Mouse (Mus musculus): ENCODE measurements around the gene Asb1.

Asb1 gene

DNA sequence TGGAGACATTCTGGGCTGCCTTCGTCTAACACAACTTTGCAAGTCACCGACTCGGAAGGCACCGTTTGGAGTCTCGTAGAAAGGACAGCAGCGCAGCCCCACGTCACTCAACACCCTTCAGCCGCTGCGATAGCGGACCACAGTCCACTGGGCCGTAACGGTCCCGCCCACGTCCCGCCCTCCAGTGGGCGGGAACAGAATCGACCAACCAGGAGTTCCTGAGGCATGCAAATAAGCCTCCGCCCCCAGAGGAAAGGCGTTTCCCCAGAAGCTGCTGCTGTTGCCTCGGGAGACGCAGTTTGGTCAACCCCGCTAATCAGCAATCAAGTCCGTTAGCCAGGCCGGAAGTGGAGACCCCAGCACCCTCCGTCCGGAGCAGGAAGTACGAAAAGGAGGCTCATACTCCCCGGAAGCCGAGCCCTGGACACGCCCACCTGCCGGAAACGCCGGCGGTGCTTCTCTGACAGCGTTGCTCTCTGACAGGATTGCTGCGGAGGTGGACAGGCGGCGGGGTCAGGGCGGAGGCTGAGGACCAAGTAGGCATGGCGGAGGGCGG lies at the start of gene Asb1:
Asb1 (plus strand) TSS at position 274 of the 556 bp plus-strand sequence.
- DNase-seq (ENCODE audit: low read depth, low spot score) = peak; percentile 100

DNA sequence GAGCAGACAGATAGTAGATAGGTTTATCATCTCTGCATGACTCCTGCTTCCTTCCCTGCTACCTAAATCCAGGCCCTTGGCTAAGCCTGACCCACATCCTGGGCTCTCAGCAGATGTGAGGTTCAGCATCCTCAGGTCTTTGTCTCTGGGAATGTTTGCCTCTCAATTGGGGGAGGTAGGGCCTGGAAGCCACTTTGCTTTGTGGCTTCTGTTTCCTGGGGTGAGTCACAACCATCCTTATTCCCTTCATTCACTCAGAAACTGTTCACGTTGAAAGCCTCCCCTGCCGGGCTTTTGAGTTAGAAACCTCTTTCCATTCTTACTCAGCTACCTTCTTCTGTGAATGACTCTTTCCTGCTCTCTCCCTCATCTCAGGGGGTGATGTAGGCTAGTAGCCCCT lies 47.6 kb upstream of the Asb1 start:
- no peak for DNase-seq (ENCODE audit: low read depth, low spot score)

DNA sequence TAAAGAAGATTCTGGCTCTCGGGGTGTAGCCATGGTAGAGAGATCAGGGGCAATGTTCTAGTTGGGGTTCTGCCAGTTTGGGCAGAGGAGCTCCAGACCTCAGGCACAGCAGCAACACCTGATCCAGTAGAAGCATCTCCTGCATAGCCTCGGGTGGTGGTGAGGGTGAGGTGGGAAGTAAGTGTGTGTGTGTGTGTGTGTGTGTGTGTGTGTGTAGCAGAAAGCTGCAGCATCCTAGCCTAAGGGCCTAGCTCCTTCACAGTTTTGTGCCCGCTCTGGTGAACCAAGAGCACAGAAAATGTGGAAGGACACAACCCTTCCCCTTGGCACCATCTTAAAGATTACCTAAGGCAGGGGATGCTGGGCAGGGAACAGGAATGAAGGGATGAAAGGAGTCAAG lies 46.4 kb upstream of the Asb1 start:
- DNase-seq (ENCODE audit: low read depth, low spot score) = no peak

DNA sequence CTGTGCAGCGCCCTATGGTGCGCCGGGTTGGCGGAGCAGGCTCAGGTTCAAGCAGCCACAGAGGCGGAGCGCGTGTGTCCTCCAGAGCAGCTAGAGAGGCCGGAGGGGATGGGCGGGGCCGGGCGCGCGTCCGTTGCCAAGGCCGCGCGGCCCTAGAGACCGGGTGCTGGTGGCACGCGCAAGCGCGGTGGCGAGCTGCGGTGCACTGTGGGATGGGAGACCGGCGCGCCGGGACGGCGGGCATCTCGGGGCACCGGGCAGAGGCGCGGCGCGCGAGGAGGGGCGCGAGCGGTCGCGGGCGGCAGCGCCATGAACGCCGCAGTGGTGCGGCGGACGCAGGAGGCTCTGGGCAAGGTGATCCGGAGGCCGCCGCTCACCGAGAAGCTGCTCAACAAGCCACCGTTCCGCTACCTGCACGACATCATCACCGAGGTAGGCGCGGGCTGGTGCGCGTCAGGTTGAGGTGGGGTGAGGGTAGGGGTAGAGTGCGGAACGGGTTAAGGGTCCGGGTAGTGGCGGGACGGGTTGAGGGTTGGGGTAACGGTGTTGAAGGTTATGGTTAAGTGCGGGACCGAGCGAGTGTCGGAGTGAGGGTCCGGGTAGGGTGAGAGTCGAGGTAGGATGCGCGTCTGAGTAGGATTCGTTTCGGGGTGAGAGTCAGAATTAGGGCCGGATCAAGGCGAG lies 45.7 kb upstream of the Asb1 start, which contains the start of gene Traf3ip1:
Traf3ip1 (plus strand) TSS at position 191 of the 684 bp plus-strand sequence.
- peak; percentile 94 for DNase-seq (ENCODE audit: low read depth, low spot score)

DNA sequence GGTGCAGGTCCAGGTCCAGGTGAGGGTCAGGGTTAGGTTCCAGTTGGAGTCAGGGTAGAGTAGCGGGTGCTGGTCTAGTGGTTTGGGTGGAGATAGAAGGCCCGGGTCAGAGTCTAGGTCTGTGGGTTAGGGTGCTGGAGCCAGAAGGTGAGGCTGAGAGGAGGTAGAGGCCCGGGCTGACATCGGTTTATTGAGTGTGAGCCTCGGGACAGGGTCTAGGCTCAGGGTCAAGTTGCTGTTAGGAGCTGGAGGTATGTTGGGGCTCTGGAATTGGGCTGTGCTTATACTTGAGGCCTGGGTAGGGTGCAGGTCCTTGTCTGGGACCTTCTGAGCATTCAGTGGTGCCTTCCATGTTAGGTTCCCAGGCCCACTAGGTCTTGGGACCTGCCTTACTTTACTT lies 45.0 kb upstream of the Asb1 start:
- peak; percentile 7 for DNase-seq (ENCODE audit: low read depth, low spot score)

DNA sequence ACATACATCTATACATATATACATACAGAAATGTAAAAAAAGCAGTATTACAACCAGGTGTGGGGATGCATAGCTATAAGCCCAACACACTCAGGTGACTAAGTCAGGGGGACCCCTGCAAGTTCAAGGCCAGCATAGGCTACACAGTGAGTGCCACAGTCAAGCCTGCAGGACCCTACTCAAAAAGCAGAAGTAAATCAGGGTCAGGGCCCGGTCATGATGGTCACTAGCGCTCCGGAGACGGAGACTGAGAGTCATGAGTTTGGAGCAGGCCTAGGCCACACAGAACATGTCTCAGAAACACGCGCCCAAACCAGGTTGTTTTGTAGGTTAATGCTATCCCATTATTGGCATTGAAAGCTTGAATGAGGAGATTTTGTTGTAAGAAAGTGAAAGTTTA lies 41.8 kb upstream of the Asb1 start:
- DNase-seq (ENCODE audit: low read depth, low spot score) = peak; percentile 16

DNA sequence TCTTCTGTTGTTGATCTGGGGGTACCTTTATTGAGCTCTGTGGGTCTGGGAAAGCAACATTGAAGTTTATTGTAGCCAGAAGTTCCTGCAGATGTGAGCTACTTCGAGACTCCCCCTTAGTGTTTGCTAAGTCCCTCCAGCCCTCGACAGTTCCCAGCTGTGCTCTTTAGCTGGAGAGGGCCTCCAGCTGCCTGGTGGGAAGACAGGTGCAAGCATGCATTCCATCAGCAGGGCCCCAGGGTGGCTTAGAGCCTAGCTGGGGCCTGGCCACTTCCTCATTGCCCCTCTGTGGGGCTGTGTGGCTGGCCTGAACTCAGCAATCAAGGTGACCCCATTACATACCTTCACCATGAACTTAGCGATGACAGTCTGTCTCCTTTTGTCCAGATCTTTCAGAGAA lies 35.7 kb upstream of the Asb1 start:
- no peak for DNase-seq (ENCODE audit: low read depth, low spot score)

DNA sequence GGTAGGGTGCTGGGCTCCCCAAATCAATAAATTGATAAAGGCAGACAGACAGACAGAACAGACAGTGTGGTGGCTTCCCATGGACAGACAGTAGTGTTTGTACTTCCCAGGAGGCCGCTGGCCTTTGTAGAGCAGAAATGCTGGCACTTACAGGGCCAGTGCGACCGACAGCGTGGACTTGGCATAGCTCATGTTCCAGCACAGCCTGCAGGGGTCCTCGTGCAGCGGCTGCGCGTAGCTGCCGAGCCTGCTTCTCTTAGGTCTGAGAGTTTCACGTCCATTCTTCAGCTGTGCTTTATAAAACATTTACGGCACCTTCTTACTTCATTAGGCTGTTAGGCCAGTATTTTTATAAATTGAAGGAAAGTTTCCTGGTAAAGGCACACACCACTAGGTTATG lies 25.4 kb upstream of the Asb1 start:
- no peak for DNase-seq (ENCODE audit: low read depth, low spot score)

DNA sequence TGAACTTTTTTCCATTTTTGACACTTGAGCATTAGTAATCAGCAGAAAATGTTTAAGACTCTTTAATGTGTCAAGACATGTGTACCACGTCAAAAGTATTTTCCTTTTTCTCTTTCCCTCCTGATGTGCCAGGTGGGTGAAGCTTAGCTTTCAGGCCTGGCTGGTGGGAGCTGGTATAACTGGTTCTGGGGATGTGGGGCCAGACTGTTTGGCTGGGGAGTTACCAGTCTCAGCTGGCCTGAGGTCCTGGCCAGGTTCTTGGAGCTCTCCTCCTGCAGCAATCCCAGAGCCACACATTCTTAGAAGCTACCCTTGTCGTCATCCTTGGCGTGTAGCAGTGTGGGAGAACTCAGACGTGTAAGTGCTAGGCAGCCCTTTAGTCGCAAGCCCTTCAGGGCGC lies 24.7 kb upstream of the Asb1 start:
- DNase-seq (ENCODE audit: low read depth, low spot score) = no peak

DNA sequence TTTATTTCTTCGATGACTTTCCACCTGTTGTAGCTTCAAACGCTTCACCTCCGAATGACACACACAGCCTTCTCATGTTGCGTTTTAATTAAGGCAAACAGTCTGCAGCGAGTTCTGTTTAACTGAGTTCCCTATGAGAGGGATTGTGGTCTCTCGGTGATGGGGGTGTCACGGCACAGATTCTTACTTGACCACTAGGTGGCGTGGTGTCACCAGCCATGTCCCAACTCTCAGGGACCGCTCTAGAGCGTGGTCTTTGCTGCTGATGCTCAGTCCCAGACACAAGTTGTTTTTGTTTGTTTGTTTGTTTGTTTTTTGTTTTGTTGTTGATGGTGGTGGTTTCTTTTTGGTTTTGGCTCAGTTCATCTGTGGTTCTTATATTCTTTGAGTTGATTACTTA lies 16.6 kb upstream of the Asb1 start:
- DNase-seq (ENCODE audit: low read depth, low spot score) = peak; percentile 76

DNA sequence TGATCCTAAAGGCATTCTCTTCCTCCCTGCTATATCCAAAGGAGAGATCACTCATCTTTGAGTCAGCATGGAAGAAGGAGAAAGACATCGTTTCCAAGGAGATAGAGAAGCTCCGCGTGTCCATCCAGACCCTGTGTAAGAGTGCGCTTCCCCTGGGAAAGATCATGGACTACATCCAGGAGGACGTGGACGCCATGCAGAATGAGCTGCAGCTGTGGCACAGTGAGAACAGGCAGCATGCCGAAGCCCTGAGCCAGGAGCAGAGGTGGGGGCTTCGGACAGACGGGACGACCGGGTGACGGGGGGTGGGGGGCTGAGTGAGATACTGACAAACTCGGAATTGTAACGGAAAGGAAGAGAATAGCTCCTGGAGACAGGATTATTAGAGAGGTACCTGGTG lies 14.5 kb upstream of the Asb1 start:
- DNase-seq (ENCODE audit: low read depth, low spot score) = no peak

DNA sequence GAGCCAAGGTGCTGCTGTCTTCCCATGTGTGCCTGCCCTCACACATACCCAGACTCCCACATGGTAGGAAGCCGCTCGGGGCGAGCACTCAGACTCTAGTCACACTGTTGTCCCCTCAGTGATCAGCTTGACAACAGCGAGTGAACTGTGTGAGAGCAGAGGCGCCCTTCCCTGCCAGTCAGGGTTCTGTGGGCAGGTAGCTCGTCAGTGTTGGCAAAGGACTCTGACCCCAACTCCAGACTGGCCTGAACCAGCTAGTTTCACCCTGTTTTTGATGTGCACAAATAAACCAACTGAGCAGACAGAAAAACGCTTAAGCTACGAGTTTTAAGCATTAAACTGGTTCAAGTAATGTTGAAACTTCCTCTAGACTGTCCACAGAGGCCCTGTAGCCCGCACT lies 10.2 kb upstream of the Asb1 start:
- DNase-seq (ENCODE audit: low read depth, low spot score) = no peak

DNA sequence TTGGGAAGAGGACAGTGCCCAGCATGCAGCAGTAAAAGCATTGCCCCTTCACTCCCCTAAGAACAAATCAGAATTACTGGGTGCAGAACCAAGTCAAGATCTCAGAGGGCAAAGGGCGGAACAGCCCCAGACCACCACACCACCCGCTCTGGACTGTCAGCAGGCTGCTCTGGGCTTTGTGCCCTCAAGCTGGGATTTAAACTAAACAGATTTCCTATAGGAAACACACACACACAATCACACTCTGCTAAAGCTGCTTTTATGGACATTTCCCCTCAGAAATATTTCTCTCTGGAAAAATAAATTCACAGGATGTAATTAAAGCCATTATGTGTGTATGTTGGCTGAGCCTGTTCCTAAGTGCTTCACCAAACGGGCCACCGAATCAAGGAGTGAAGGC lies 8.1 kb upstream of the Asb1 start:
- DNase-seq (ENCODE audit: low read depth, low spot score) = no peak

DNA sequence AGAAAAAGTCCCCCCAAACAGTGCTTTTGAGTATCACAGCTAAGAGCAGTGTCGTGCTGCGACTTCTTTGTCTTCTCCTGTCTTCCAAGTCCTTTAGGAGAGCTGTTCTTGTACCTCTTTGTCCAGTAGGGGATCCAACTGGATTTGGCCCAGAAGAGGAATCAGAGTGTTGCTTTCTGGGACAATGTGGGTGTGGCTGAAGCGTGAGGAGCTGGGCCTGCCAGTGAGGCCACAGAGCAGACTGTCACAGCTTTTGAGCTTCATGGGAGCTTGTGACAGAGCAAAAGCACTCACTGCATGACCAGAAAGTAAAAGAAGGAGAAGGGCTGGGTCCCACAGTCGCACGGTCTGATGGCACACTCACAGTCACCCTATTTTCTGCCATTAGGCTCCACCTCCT lies 7.5 kb upstream of the Asb1 start:
- no peak for DNase-seq (ENCODE audit: low read depth, low spot score)

DNA sequence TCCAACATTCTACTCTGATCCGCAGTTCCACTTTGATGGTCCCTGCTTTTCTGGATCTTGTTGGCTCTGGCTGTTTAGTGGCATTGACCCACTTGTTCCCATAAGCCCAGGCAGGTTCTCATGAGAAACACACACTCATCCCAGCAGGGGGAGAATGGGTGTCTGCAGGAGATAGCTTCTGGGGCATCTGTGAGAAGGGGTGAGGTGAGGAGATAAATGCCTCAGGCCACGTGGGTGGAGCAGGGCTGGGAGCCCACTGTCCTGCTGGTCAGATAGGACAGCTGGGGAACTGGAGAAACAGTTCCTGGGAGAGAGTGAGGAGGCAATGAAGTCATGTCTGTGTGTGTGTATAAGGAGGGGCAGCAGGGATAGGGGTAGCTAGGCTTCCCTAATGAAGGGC lies 6.9 kb upstream of the Asb1 start:
- DNase-seq (ENCODE audit: low read depth, low spot score) = no peak

DNA sequence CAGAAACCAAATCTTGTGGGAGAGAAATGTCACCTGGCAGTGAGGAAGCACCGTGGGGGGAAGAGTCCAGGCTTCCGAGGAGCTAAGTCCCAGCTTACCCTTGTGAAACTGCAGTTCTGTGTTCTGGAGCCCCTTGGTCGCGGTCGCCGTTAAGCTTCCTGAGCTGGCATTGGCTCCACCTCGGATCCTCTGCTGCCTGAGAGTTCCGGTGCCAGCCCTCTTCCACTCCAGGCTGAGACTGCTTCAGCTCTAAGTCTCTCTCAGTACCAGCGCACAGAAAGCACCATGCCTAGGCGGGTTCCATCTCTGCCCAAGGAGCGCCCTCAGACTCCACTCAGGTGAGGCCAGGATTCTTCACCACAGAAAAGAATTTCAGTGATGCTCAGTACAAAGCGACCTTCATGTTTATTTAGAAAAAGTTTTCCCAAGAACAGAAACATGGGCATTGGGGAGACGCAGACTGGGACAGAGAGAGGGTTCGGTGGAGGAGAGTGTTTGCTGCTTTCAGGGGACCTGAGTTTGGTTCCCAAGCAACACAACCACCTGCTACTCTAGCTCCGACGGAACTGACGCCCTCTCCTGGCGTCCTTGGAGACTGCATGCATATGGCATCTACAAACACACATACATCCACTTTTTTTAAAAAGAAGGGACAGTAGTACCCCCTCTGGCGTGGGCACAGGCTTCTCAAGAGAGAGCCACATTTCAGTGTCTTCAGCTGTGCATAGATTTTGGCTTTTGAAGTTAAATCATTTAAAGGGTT lies 6.2 kb upstream of the Asb1 start:
- peak; percentile 33 for DNase-seq (ENCODE audit: low read depth, low spot score)

DNA sequence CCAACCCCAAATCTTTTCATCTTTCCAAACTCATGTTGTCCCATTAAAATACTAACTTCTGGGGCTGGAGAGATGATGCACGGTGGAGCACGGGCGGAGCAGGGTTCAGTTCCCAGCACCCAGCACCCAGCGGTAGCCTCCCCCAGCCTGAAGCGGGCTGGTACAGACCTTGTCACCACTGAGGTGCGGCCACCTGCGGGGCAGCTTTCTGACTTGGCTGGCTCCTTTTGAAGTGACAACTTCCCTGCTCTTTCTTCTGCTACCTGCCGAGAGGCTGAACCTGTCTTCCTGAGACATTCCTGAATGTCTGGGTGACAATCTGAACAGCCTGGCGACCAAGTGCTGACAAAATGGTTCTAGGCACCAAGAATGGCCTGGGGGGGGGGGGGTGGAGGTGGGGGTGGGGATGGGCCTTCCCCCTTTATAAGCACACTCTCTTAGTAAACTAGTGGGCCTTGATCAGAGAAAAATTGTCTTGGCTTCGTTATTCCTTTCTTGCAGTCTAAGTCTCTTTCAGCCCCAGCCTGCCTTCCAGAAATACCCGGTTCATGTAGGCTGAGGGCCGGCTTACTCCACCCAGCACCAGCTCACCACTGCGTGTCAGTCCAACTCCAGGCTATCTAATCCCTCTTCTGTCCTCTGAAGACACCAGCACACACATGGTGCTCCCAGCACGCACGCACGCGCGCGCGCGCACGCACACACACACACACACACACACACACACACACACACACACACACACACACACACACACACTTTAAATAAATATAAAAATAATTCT lies 2.4 kb upstream of the Asb1 start:
- DNase-seq (ENCODE audit: low read depth, low spot score) = peak; percentile 82

DNA sequence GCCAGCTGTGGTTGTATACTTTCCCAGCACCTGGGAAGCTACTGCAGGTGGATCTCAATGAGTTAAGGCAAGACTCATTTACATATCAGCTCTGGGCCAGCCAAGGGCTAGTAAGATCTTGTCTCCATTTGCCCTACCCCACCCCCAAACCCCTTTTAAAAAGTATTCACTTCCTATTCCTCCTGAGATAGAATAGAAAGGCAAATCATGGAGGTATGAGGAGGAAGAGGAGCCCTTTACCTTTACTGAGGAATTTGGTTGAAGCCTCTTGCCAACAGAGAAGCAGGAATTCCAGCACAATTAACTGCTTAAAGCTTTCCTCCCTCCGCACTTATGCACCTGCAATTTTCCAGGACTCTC lies 1.8 kb upstream of the Asb1 start:
- DNase-seq (ENCODE audit: low read depth, low spot score) = peak; percentile 88

DNA sequence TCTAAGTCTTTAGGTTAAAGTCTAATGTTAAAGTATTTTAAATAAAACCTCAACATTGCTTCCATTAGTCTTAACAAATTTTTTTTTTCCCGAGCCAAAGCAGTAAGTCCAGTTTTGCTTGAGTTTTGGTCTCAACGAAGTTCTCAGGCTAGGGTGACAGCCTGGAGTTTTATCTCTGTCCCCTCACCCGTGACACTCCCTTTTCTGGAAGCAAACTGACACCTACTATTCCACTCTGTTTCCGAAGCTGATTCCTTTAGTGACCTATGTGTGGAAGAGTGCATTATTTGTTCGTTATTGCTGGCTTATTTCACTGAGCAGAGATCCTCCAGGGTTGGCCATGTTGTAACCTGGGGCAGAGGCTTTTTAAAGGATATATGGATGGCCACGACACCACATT lies 1.1 kb upstream of the Asb1 start:
- no peak for DNase-seq (ENCODE audit: low read depth, low spot score)

DNA sequence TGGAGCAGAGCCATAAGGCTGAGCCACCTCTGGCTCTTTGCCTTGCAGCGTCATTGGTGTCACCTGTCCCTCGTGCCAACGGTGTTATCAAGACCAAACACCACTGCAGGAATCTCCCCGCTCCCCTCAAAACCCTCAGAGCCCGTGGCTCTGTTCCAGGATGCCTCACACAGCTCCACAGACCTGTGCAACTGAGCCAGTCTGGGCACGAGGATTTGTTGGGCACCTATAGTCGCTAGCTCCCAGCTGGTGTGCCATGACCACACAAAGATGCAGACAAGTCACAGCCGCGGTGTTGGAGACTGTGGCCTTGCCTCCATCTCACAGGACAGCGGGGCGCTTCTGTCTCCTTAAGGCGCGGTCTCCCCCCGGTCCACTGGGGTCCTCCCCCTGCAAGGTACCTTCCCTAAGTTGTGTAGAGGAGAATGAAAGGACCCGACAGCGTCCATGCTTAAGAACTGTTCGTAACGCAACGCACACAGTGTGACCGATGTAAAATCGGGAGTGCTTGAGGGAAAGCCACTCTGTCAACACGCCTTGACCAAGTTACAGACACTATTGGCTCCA lies 557 bp upstream of the Asb1 start:
- no peak for DNase-seq (ENCODE audit: low read depth, low spot score)

DNA sequence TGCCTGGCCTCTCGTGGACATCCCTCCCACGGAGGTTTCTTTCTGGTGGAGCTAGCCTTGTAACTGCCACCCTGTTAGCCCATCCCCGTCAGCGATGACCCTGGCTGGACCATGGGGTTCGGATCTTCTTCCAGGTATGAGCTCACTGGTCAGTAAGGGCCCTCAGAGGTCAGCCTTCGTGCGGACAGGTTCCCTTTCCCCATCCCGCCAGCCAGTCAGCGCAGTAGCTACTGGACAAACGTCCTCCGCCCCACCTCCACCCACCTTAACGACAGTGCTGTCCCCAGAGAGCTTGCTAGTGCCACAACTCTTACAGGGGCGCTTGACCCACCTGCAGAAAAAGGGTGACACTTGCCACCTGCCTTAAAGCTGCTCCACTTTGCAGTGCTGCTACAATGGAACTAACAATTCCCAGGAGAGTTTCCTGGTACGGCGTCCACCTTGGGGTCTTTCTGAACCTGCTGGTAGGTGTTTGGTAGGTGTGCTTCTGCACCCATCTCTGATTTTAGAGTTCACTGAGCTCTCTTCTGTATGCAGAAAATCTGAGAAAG lies 773 bp downstream of the Asb1 start:
- DNase-seq (ENCODE audit: low read depth, low spot score) = no peak

DNA sequence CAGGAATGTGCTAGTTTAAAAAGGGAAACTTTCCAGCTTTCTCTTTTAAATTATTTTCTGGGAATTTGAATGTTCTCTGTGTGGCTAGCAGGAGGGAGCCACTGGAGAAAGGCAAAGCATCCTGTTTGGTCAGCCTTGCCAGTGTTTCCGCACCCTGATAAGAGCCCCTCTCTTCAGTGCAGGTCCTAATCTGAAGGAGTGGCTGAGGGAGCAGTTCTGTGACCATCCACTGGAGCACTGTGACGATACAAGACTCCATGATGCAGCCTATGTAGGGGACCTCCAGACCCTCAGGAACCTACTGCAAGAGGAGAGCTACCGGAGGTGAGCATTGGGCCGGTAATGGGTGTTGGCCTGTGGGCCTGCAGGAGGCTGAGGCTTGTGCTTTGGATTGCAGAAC lies 3.6 kb downstream of the Asb1 start:
- no peak for DNase-seq (ENCODE audit: low read depth, low spot score)

Data from A20 (cell line).